Mouse (Mus musculus) urinary bladder, postnatal 10 days (tissue): ENCODE data around the gene Nup210.
"Not testable (repeated sequence)": the region's sequence is repeated elsewhere in the genome, so short reads cannot be mapped to it uniquely, and the experiment has no call there.

Experiments used
- DNase-seq: peaks from one replicate; pipeline ENCODE4 v3.0.0; 2022; ENCODE audit warnings: low spot score

The Nup210 gene

GRCm38 (mm10) chr6:91139846-91140245 is 23.2 kb upstream of the Nup210 start:
- peak; percentile 31 for DNase-seq

- no peak for DNase-seq
These were observed 20.8 kb upstream of the Nup210 start for GRCm38 (mm10) chr6:91137343-91137956.

- no peak for DNase-seq
These were observed 14.2 kb upstream of the Nup210 start for GRCm38 (mm10) chr6:91130856-91131255.

- no peak for DNase-seq
These were observed 12.4 kb upstream of the Nup210 start for GRCm38 (mm10) chr6:91128996-91129395.

- DNase-seq, result no peak
These were observed 8.6 kb upstream of the Nup210 start for GRCm38 (mm10) chr6:91125228-91125585.

- DNase-seq, result no peak
These were observed 7.9 kb upstream of the Nup210 start for GRCm38 (mm10) chr6:91124286-91125227.

- no peak for DNase-seq
These were observed 6.8 kb upstream of the Nup210 start for GRCm38 (mm10) chr6:91123453-91123852.

- DNase-seq, result not testable (repeated sequence)
These were observed 4.5 kb upstream of the Nup210 start for GRCm38 (mm10) chr6:91121089-91121488.

GRCm38 (mm10) chr6:91120206-91120605 is 3.6 kb upstream of the Nup210 start:
- no peak for DNase-seq

- no peak for DNase-seq
These were observed 1.9 kb upstream of the Nup210 start for GRCm38 (mm10) chr6:91118526-91118925.

GRCm38 (mm10) chr6:91117149-91117548 is 520 bp upstream of the Nup210 start:
- DNase-seq, result no peak

GRCm38 (mm10) chr6:91115863-91116243 is 776 bp downstream of the Nup210 start:
- no peak for DNase-seq

- no peak for DNase-seq
These were observed 1.5 kb downstream of the Nup210 start for GRCm38 (mm10) chr6:91115158-91115557.

GRCm38 (mm10) chr6:91114716-91115115 is 1.9 kb downstream of the Nup210 start:
- DNase-seq, result no peak

- no peak for DNase-seq
These were observed 4.7 kb downstream of the Nup210 start for GRCm38 (mm10) chr6:91111954-91112252.

GRCm38 (mm10) chr6:91111141-91111953 is 5.3 kb downstream of the Nup210 start:
- no peak for DNase-seq

- no peak for DNase-seq
These were observed 6.2 kb downstream of the Nup210 start for GRCm38 (mm10) chr6:91110323-91111020.

GRCm38 (mm10) chr6:91109489-91109888 is 7.1 kb downstream of the Nup210 start:
- no peak for DNase-seq

GRCm38 (mm10) chr6:91108917-91109450 is 7.6 kb downstream of the Nup210 start:
- DNase-seq, result no peak

GRCm38 (mm10) chr6:91108301-91108916 is 8.2 kb downstream of the Nup210 start:
- DNase-seq, result no peak

GRCm38 (mm10) chr6:91105400-91106129 is 11.1 kb downstream of the Nup210 start:
- no peak for DNase-seq
